In genomic region chr12:80022181-80023106, GRCm38 (mm10) we compare ENCODE assay signal across 9 mouse cellular contexts.
DNase-seq lines count a peak whose midpoint lies in the region; ATAC-seq and TF ChIP-seq lines count a peak whose summit lies in the region.
"Had no signal": no experiment of that assay in that cellular context is flagged by ENCODE, and none has a peak within 500 bp of the region (broad histone marks: within the 10 kb centered on the region; RNA-seq: fewer than 3 reads in every experiment).

No protein-coding gene starts in this region.

- H3K36me3 ChIP-seq in E14TG2a.4 (ENCODE audit: insufficient read depth, low read length): no peaks in the 10 kb centered on the region
- H3K36me3 ChIP-seq in heart, postnatal 0 days (replicated peaks; ENCODE audit: control insufficient read depth, insufficient read depth, low read length): no peaks in the 10 kb centered on the region

- no peak for ATAC-seq in heart, postnatal 0 days (ENCODE audit: insufficient read depth, low read depth)

- no peak for TF ChIP-seq CTCF in E14TG2a.4 (conservative IDR thresholded peaks at IDR 0.05; ENCODE audit: low read length)
- TF ChIP-seq CTCF in brain, embryonic 14.5 days (IDR thresholded peaks at IDR 0.05; ENCODE audit: borderline replicate concordance, extremely low read depth, insufficient read depth, insufficient read length): no peak
- TF ChIP-seq CTCF in heart, postnatal 0 days (IDR thresholded peaks at IDR 0.05; ENCODE audit: low read depth): no peak

- DNase-seq in brain, embryonic 14.5 days (ENCODE audit: low read depth): peak; percentile 56
- no peak for DNase-seq in heart, postnatal 0 days (ENCODE audit: low spot score)
- DNase-seq in mesoderm, embryonic 11.5 days (ENCODE audit: low read depth, low spot score): peak; percentile 61
- no peak for DNase-seq in testis, postnatal 14 days (ENCODE audit: low spot score)
- DNase-seq in layer of hippocampus, adult 9-10 months (ENCODE audit: low spot score): no peak
- no peak for DNase-seq in frontal cortex, postnatal 14 days (ENCODE audit: low spot score in 2 of 2)
- no peak for DNase-seq in urinary bladder, adult 2 months (ENCODE audit: low spot score)
- DNase-seq: cerebellum, postnatal 14 days had no signal

- 40% methylated on average over 18 of the region's 18 CpGs for WGBS in heart, postnatal 0 days

- H3K27me3 ChIP-seq in E14TG2a.4 (ENCODE audit: insufficient read depth, low read length): peaks cover 90% of the 10 kb centered on the region
- no peaks in the 10 kb centered on the region for H3K27me3 ChIP-seq in heart, postnatal 0 days (ENCODE audit: control insufficient read depth, insufficient read depth, low read length)

- TF ChIP-seq POLR2A in brain, embryonic 14.5 days (IDR thresholded peaks at IDR 0.05; ENCODE audit: borderline replicate concordance, extremely low read depth, insufficient read depth, insufficient read length, poor library complexity, severe bottlenecking): no peak

- H3K27ac ChIP-seq in heart, postnatal 0 days (ENCODE audit: low read depth): 0 out of 2 replicates have a peak overlapping the region, but pooled peaks have one; percentile 21

- H3K4me1 ChIP-seq in E14TG2a.4 (replicated peaks; ENCODE audit: low read depth, low read length): peaks cover 33% of the 10 kb centered on the region
- H3K4me1 ChIP-seq in heart, postnatal 0 days (ENCODE audit: control insufficient read depth, insufficient read depth): peaks cover 38% of the 10 kb centered on the region

- H3K4me2 ChIP-seq in heart, postnatal 0 days (ENCODE audit: low read depth, low read length): peak overlapping the region; percentile 13; the same call in 1 of the 2 replicates

- no peak overlapping the region for H3K9ac ChIP-seq in heart, postnatal 0 days (replicated peaks; ENCODE audit: low read depth, low read length)

- no peak for TF ChIP-seq EP300 in heart, postnatal 0 days (IDR thresholded peaks at IDR 0.05; ENCODE audit: low read depth)

- H3K9me3 ChIP-seq in E14TG2a.4 (ENCODE audit: low read length): peaks cover 4% of the 10 kb centered on the region
- no peaks in the 10 kb centered on the region for H3K9me3 ChIP-seq in heart, postnatal 0 days (replicated peaks; ENCODE audit: control insufficient read depth, low read length)

- peak overlapping the region; percentile 47 for H3K4me3 ChIP-seq in E14TG2a.4 (replicated peaks; ENCODE audit: low read length)
- H3K4me3 ChIP-seq in heart, postnatal 0 days (ENCODE audit: low read depth, low read length): no peak overlapping the region

Comparison
In these comparisons a context has a peak if more than half of its experiments do, and no peak if none do; other contexts are left out.
1. DNase-seq: peak in brain, embryonic 14.5 days (single experiment) and mesoderm, embryonic 11.5 days (single experiment); none in heart, postnatal 0 days (single experiment), testis, postnatal 14 days (single experiment), layer of hippocampus, adult 9-10 months (single experiment), frontal cortex, postnatal 14 days (0 of 2) and urinary bladder, adult 2 months (single experiment).